Mouse (Mus musculus) lung, adult 2 months (tissue): ENCODE results near the gene Atp10a.

Experiments used
- CTCF ChIP-seq: fragments of 200-500 bp; IDR thresholded peaks from 2 replicates; pipeline ENCODE4 v1.5.1; 2011; ENCODE audit warnings: mild to moderate bottlenecking, low read length, control low read depth; ENCODE audit not compliant: insufficient read depth
- POLR2A ChIP-seq: fragments of 200-500 bp; IDR thresholded peaks from 2 replicates; pipeline ENCODE4 v1.6.1; 2011; ENCODE audit warnings: low read depth, mild to moderate bottlenecking, control low read depth, low read length, borderline replicate concordance; ENCODE audit errors: extremely low read depth

GRCm38 (mm10) chr7:58711811-58712210 is 55.8 kb downstream of the Atp10a start:
- TF ChIP-seq POLR2A (no peak), CTCF (no peak)
